8 mouse cellular contexts compared by ENCODE assay signal in the genomic region with DNA sequence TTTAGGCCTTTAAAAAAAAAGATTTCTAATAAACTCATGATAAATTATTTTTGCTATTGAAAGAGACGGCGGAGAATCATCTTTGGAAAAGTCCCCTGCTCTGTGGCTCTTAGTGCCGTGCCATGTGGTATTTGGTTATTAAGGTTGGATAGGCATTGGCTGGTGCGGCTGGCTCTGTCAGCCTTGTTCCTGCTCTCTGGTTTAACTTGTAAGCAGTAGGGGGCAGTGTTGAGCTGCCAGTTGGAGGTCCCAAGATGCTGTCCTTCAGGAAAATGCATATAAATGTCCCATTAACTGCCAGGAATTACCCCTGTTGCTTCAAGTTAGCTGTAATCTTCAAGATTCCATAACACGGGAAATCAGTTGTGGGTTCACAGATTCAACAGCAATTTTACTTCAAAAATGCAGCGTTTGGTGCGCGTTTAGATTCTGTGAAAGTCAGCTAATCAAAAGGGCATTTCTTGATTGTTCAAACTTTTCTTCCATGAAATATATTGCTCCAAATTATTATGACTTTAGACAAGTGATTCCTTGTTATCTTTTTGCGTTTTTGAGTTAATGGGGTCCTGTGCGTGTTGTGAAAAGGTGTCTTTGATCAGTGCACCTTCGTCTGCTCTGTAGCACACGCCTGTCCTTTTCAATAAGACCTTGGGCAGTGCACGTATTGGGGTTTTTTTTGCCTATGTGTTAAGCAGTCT.
DNase-seq lines count a peak whose midpoint lies in the region; ATAC-seq and TF ChIP-seq lines count a peak whose summit lies in the region.

No protein-coding gene starts in this region.

- peak; percentile 49; the same call in 1 of the 2 replicates for ATAC-seq in forebrain, embryonic 16.5 days
- ATAC-seq in limb, embryonic 14.5 days (ENCODE audit: low FRiP score, low read depth), result 0 out of 2 replicates have a peak, but pooled peaks have one; percentile 47
- 0 out of 2 replicates have a peak, but pooled peaks have one; percentile 26 for ATAC-seq in neutrophil, adult 5-6 weeks (ENCODE audit: extremely low read depth, insufficient number of reproducible peaks, low FRiP score, poor library complexity, severe bottlenecking)
- no peak for ATAC-seq in activated CD4-positive, CD25-positive, alpha-beta regulatory T cell, adult 4 months

- no peaks in the 10 kb centered on the region for H3K36me3 ChIP-seq in forebrain, embryonic 16.5 days (ENCODE audit: control insufficient read depth, insufficient read depth)
- H3K36me3 ChIP-seq in limb, embryonic 14.5 days (ENCODE audit: control insufficient read depth, insufficient read depth, low read length), result peaks cover 13% of the 10 kb centered on the region; the same call in 1 of the 2 replicates

- WGBS in forebrain, embryonic 16.5 days, result 54% methylated on average over 13 of the region's 13 CpGs
- 47% methylated on average over 13 of the region's 13 CpGs for WGBS in limb, embryonic 14.5 days

- H3K4me2 ChIP-seq in forebrain, embryonic 16.5 days (ENCODE audit: low read length), result no peak overlapping the region
- no peak overlapping the region for H3K4me2 ChIP-seq in limb, embryonic 14.5 days (replicated peaks; ENCODE audit: low read depth, low read length, severe bottlenecking)

- peak; percentile 58 for DNase-seq in urinary bladder, postnatal 25 days (ENCODE audit: low spot score)
- no peak for DNase-seq in urinary bladder, postnatal 10 days (ENCODE audit: low spot score)
- peak; percentile 46 for DNase-seq in c-Kit-positive CD71-positive TER-119-positive erythroid progenitor cells, embryonic 14.5 days (ENCODE audit: low spot score)
- peak; percentile 61 to 79 for DNase-seq in kidney, adult 8-10 months
- peak; percentile 74 for DNase-seq in limb, embryonic 14.5 days (ENCODE audit: low spot score)

- no peak overlapping the region for H3K27ac ChIP-seq in forebrain, embryonic 16.5 days (ENCODE audit: low read length)
- no peak overlapping the region for H3K27ac ChIP-seq in limb, embryonic 14.5 days (replicated peaks; ENCODE audit: low read depth, low read length)

- H3K4me3 ChIP-seq in forebrain, embryonic 16.5 days (replicated peaks; ENCODE audit: low read length), result no peak overlapping the region
- H3K4me3 ChIP-seq in limb, embryonic 14.5 days (replicated peaks; ENCODE audit: low read length), result no peak overlapping the region

- no peak overlapping the region for H3K9ac ChIP-seq in forebrain, embryonic 16.5 days (replicated peaks; ENCODE audit: low read depth, low read length)
- no peak overlapping the region for H3K9ac ChIP-seq in limb, embryonic 14.5 days (ENCODE audit: low read depth, low read length, severe bottlenecking)

- H3K27me3 ChIP-seq in forebrain, embryonic 16.5 days (replicated peaks; ENCODE audit: control insufficient read depth, insufficient read depth, low read length), result no peaks in the 10 kb centered on the region
- H3K27me3 ChIP-seq in limb, embryonic 14.5 days (ENCODE audit: control insufficient read depth, insufficient read depth, low read length), result no peaks in the 10 kb centered on the region

- no peaks in the 10 kb centered on the region for H3K4me1 ChIP-seq in forebrain, embryonic 16.5 days (replicated peaks; ENCODE audit: control insufficient read depth, insufficient read depth, low read length)
- H3K4me1 ChIP-seq in limb, embryonic 14.5 days (ENCODE audit: control insufficient read depth, insufficient read depth, low read length), result 0 out of 2 replicates have a peak, but pooled peaks cover 3% of the 10 kb centered on the region

- no peak for TF ChIP-seq POLR2A in limb, embryonic 14.5 days (IDR thresholded peaks at IDR 0.05; ENCODE audit: borderline replicate concordance, extremely low read depth, insufficient read depth, insufficient read length)

- H3K9me3 ChIP-seq in forebrain, embryonic 16.5 days (ENCODE audit: control insufficient read depth, low read length), result no peaks in the 10 kb centered on the region
- no peaks in the 10 kb centered on the region for H3K9me3 ChIP-seq in limb, embryonic 14.5 days (ENCODE audit: control insufficient read depth, low read length)
